Mouse (Mus musculus) CH12.LX (cell line): ENCODE measurements at regions not wholly inside any gene's neighbourhood (a gene's known extent, or its start where the extent isn't known, plus 50 kb on each side); places are given as distances from the start of the nearest gene placed in this dataset.

ENCODE experiments used
- MAX ChIP-seq: IDR thresholded peaks from 2 replicates; pipeline ENCODE4 v1.6.1; 2011; ENCODE audit warnings: low read length, improper control_type of control experiment
- POLR2A ChIP-seq: IDR thresholded peaks from 2 replicates; pipeline ENCODE4 v1.6.1; 2011; ENCODE audit warnings: low read depth, mild to moderate bottlenecking, improper control_type of control experiment, low read length
- POLR2AphosphoS2 ChIP-seq: IDR thresholded peaks from 2 replicates; pipeline ENCODE4 v1.6.1; 2011; ENCODE audit warnings: low read depth, low read length, improper control_type of control experiment
- TCF12 ChIP-seq: IDR thresholded peaks from 2 replicates; pipeline ENCODE4 v1.6.1; 2014; ENCODE audit warnings: low read depth, mild to moderate bottlenecking, inconsistent platforms, low read length, improper control_type of control experiment

DNA sequence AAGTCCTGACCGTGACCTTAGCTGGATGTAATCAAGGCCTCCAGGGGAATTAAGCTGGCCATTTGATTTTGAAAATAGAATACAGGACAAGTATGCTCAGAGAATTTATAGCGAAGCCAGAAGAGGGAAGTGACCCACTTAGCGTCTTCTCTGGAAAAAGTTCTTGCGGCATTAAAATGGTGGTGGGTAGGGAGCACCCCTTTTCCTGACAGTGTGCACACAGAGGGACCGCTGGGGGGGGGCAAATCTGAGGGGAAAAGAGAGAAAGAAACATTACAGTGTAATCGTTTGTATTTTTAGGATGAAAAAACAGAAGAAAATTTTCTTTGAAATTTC, 74.1 kb upstream of the Rpl34 start:
- no peak for TF ChIP-seq MAX
- no peak for TF ChIP-seq POLR2A
- TF ChIP-seq POLR2AphosphoS2 = no peak
- TF ChIP-seq TCF12 = no peak
